Mouse (Mus musculus): Measurements from ENCODE around the gene Plppr3. TPM values are rescaled to one million over a fixed set of nuclear protein-coding genes. Genes with fewer than 3 reads are reported as not detected.

Gene Plppr3
- polyA plus RNA-seq, 1 experiment from 2014 or later = 9.1 TPM

- Histone ChIP-seq H3K9ac (ENCODE audit: low read length) (no peak overlapping the region), H3K4me2 (ENCODE audit: low read depth, low read length) (no peak overlapping the region), H3K4me3 (ENCODE audit: low read length) (no peak overlapping the region), H3K27me3 (ENCODE audit: control insufficient read depth, insufficient read depth, low read length) (no peaks in the 10 kb centered on the region), H3K27ac (ENCODE audit: low read length) (no peak overlapping the region), H3K36me3 (ENCODE audit: control insufficient read depth, insufficient read depth) (no peaks in the 10 kb centered on the region; the same call in 1 of the 2 replicates), H3K9me3 (replicated peaks; ENCODE audit: control insufficient read depth, low read length) (no peaks in the 10 kb centered on the region), H3K4me1 (ENCODE audit: control insufficient read depth, insufficient read depth, low read length) (peaks cover 9% of the 10 kb centered on the region)
- 48% methylated on average over 17 of the region's 17 CpGs for WGBS
- ATAC-seq (replicated peaks; ENCODE audit: extremely low read depth, insufficient read depth, low FRiP score) = no peak
These were observed 52.1 kb downstream of the Plppr3 start for GRCm38 (mm10) chr10:79822372-79822771.

GRCm38 (mm10) chr10:79821731-79822130, 52.7 kb downstream of the Plppr3 start:
- Histone ChIP-seq H3K27ac (ENCODE audit: low read length) (no peak overlapping the region), H3K4me3 (ENCODE audit: low read length) (no peak overlapping the region), H3K4me1 (ENCODE audit: control insufficient read depth, insufficient read depth, low read length) (peaks cover 9% of the 10 kb centered on the region), H3K4me2 (ENCODE audit: low read depth, low read length) (no peak overlapping the region), H3K36me3 (ENCODE audit: control insufficient read depth, insufficient read depth) (no peaks in the 10 kb centered on the region; the same call in 1 of the 2 replicates), H3K9ac (ENCODE audit: low read length) (no peak overlapping the region), H3K9me3 (replicated peaks; ENCODE audit: control insufficient read depth, low read length) (no peaks in the 10 kb centered on the region), H3K27me3 (ENCODE audit: control insufficient read depth, insufficient read depth, low read length) (no peaks in the 10 kb centered on the region)
- no peak for ATAC-seq (replicated peaks; ENCODE audit: extremely low read depth, insufficient read depth, low FRiP score)
- WGBS = 85% methylated on average over 12 of the region's 12 CpGs

GRCm38 (mm10) chr10:79820782-79821181, 53.7 kb downstream of the Plppr3 start, which contains the start of gene Misp:
Gene Misp, plus strand, starts transcription at chr10:79820989.
- Histone ChIP-seq H3K4me2 (ENCODE audit: low read depth, low read length) (no peak within 1 kb of the TSS), H3K4me3 (ENCODE audit: low read length) (no peak within 1 kb of the TSS), H3K27ac (ENCODE audit: low read length) (no peak within 1 kb of the TSS), H3K4me1 (ENCODE audit: control insufficient read depth, insufficient read depth, low read length) (peaks cover 9% of the 10 kb centered on the region), H3K9ac (ENCODE audit: low read length) (no peak within 1 kb of the TSS), H3K36me3 (ENCODE audit: control insufficient read depth, insufficient read depth) (no peaks in the 10 kb centered on the region; the same call in 1 of the 2 replicates), H3K9me3 (replicated peaks; ENCODE audit: control insufficient read depth, low read length) (no peaks in the 10 kb centered on the region), H3K27me3 (ENCODE audit: control insufficient read depth, insufficient read depth, low read length) (no peaks in the 10 kb centered on the region)
- WGBS = 74% methylated on average over 11 of the region's 11 CpGs
- no peak for ATAC-seq (replicated peaks; ENCODE audit: extremely low read depth, insufficient read depth, low FRiP score)

- peaks cover 9% of the 10 kb centered on the region for H3K4me1 ChIP-seq (ENCODE audit: control insufficient read depth, insufficient read depth, low read length)
- no peak overlapping the region for H3K9ac ChIP-seq (ENCODE audit: low read length)
- H3K4me2 ChIP-seq (ENCODE audit: low read depth, low read length) = no peak overlapping the region
- H3K4me3 ChIP-seq (ENCODE audit: low read length) = no peak overlapping the region
- no peaks in the 10 kb centered on the region for H3K9me3 ChIP-seq (replicated peaks; ENCODE audit: control insufficient read depth, low read length)
- H3K27me3 ChIP-seq (ENCODE audit: control insufficient read depth, insufficient read depth, low read length) = no peaks in the 10 kb centered on the region
- H3K36me3 ChIP-seq (ENCODE audit: control insufficient read depth, insufficient read depth) = no peaks in the 10 kb centered on the region; the same call in 1 of the 2 replicates
- ATAC-seq (replicated peaks; ENCODE audit: extremely low read depth, insufficient read depth, low FRiP score) = no peak
- no peak overlapping the region for H3K27ac ChIP-seq (ENCODE audit: low read length)
- WGBS = 80% methylated on average over 7 of the region's 8 CpGs
These were observed 54.2 kb downstream of the Plppr3 start for GRCm38 (mm10) chr10:79820277-79820676.

GRCm38 (mm10) chr10:79819606-79820005, 54.8 kb downstream of the Plppr3 start:
- H3K4me1 ChIP-seq (ENCODE audit: control insufficient read depth, insufficient read depth, low read length) = peaks cover 8% of the 10 kb centered on the region
- no peaks in the 10 kb centered on the region for H3K27me3 ChIP-seq (ENCODE audit: control insufficient read depth, insufficient read depth, low read length)
- H3K36me3 ChIP-seq (ENCODE audit: control insufficient read depth, insufficient read depth) = no peaks in the 10 kb centered on the region; the same call in 1 of the 2 replicates
- H3K9ac ChIP-seq (ENCODE audit: low read length) = no peak overlapping the region
- H3K4me2 ChIP-seq (ENCODE audit: low read depth, low read length) = no peak overlapping the region
- no peak overlapping the region for H3K27ac ChIP-seq (ENCODE audit: low read length)
- no peaks in the 10 kb centered on the region for H3K9me3 ChIP-seq (replicated peaks; ENCODE audit: control insufficient read depth, low read length)
- no peak overlapping the region for H3K4me3 ChIP-seq (ENCODE audit: low read length)
- 90% methylated on average over 17 of the region's 17 CpGs for WGBS
- ATAC-seq (replicated peaks; ENCODE audit: extremely low read depth, insufficient read depth, low FRiP score) = no peak

GRCm38 (mm10) chr10:79818225-79818624, 56.2 kb downstream of the Plppr3 start:
- Histone ChIP-seq H3K27ac (ENCODE audit: low read length) (no peak overlapping the region), H3K4me2 (ENCODE audit: low read depth, low read length) (no peak overlapping the region), H3K4me1 (ENCODE audit: control insufficient read depth, insufficient read depth, low read length) (no peaks in the 10 kb centered on the region), H3K9ac (ENCODE audit: low read length) (no peak overlapping the region), H3K36me3 (ENCODE audit: control insufficient read depth, insufficient read depth) (no peaks in the 10 kb centered on the region; the same call in 1 of the 2 replicates), H3K4me3 (ENCODE audit: low read length) (no peak overlapping the region), H3K27me3 (ENCODE audit: control insufficient read depth, insufficient read depth, low read length) (no peaks in the 10 kb centered on the region), H3K9me3 (replicated peaks; ENCODE audit: control insufficient read depth, low read length) (no peaks in the 10 kb centered on the region)
- 64% methylated on average over 4 of the region's 4 CpGs for WGBS
- ATAC-seq (replicated peaks; ENCODE audit: extremely low read depth, insufficient read depth, low FRiP score) = no peak

- H3K4me2 ChIP-seq (ENCODE audit: low read depth, low read length) = no peak overlapping the region
- ATAC-seq (replicated peaks; ENCODE audit: extremely low read depth, insufficient read depth, low FRiP score) = no peak
- H3K9ac ChIP-seq (ENCODE audit: low read length) = no peak overlapping the region
- no peak overlapping the region for H3K27ac ChIP-seq (ENCODE audit: low read length)
- no peaks in the 10 kb centered on the region; the same call in 1 of the 2 replicates for H3K36me3 ChIP-seq (ENCODE audit: control insufficient read depth, insufficient read depth)
- no peaks in the 10 kb centered on the region for H3K4me1 ChIP-seq (ENCODE audit: control insufficient read depth, insufficient read depth, low read length)
- no peak overlapping the region for H3K4me3 ChIP-seq (ENCODE audit: low read length)
- H3K9me3 ChIP-seq (replicated peaks; ENCODE audit: control insufficient read depth, low read length) = no peaks in the 10 kb centered on the region
- WGBS = 73% methylated on average over 2 of the region's 2 CpGs
- no peaks in the 10 kb centered on the region for H3K27me3 ChIP-seq (ENCODE audit: control insufficient read depth, insufficient read depth, low read length)
These were observed 57.3 kb downstream of the Plppr3 start for GRCm38 (mm10) chr10:79817111-79817510.

GRCm38 (mm10) chr10:79815671-79816494, 58.6 kb downstream of the Plppr3 start:
- Histone ChIP-seq H3K4me2 (ENCODE audit: low read depth, low read length) (no peak overlapping the region), H3K4me3 (ENCODE audit: low read length) (no peak overlapping the region), H3K4me1 (ENCODE audit: control insufficient read depth, insufficient read depth, low read length) (no peaks in the 10 kb centered on the region), H3K27ac (ENCODE audit: low read length) (no peak overlapping the region), H3K27me3 (ENCODE audit: control insufficient read depth, insufficient read depth, low read length) (no peaks in the 10 kb centered on the region), H3K9ac (ENCODE audit: low read length) (no peak overlapping the region), H3K9me3 (replicated peaks; ENCODE audit: control insufficient read depth, low read length) (no peaks in the 10 kb centered on the region), H3K36me3 (ENCODE audit: control insufficient read depth, insufficient read depth) (no peaks in the 10 kb centered on the region; the same call in 1 of the 2 replicates)
- no peak for ATAC-seq (replicated peaks; ENCODE audit: extremely low read depth, insufficient read depth, low FRiP score)
- 87% methylated on average over 12 of the region's 12 CpGs for WGBS

- H3K4me1 ChIP-seq (ENCODE audit: control insufficient read depth, insufficient read depth, low read length) = no peaks in the 10 kb centered on the region
- H3K4me2 ChIP-seq (ENCODE audit: low read depth, low read length) = no peak overlapping the region
- 82% methylated on average over 5 of the region's 5 CpGs for WGBS
- H3K27ac ChIP-seq (ENCODE audit: low read length) = no peak overlapping the region
- no peak overlapping the region for H3K4me3 ChIP-seq (ENCODE audit: low read length)
- ATAC-seq (replicated peaks; ENCODE audit: extremely low read depth, insufficient read depth, low FRiP score) = no peak
- H3K9me3 ChIP-seq (replicated peaks; ENCODE audit: control insufficient read depth, low read length) = no peaks in the 10 kb centered on the region
- no peak overlapping the region for H3K9ac ChIP-seq (ENCODE audit: low read length)
- no peaks in the 10 kb centered on the region for H3K27me3 ChIP-seq (ENCODE audit: control insufficient read depth, insufficient read depth, low read length)
- no peaks in the 10 kb centered on the region for H3K36me3 ChIP-seq (ENCODE audit: control insufficient read depth, insufficient read depth)
These were observed 60.1 kb downstream of the Plppr3 start for GRCm38 (mm10) chr10:79814271-79814842.

Data from heart, embryonic 16.5 days (tissue).